Mouse (Mus musculus) limb, embryonic 11.5 days (tissue): ENCODE results near the gene Slc7a14. TPM values are rescaled to one million over a fixed set of nuclear protein-coding genes. Genes with fewer than 3 reads are reported as not detected.

Experiments used
- ATAC-seq: fragments of 200-750 bp; cut with Nextera tagmentation; 2 replicates; pipeline ENCODE4 v1.8.0; 2017; ENCODE audit warnings: low read depth; ENCODE audit not compliant: insufficient number of reproducible peaks, low FRiP score, low TSS enrichment
- DNase-seq: peaks from one replicate; pipeline ENCODE4 v3.0.0-alpha.2; 2015; ENCODE audit warnings: low spot score
- H3K27ac ChIP-seq: fragments of 300-500 bp; sonication (generic); replicated peaks from 2 replicates; pipeline ENCODE4 v1.5.1; 2014; ENCODE audit warnings: low read depth, mild to moderate bottlenecking, low read length
- H3K27me3 ChIP-seq: fragments of 300-500 bp; sonication (generic); 2 replicates; pipeline ENCODE4 v1.6.1; 2014; ENCODE audit warnings: mild to moderate bottlenecking, low read length, mixed read lengths; ENCODE audit not compliant: control insufficient read depth, insufficient read depth
- H3K36me3 ChIP-seq: fragments of 300-500 bp; sonication (generic); 2 replicates; pipeline ENCODE4 v1.6.1; 2014; ENCODE audit warnings: mild to moderate bottlenecking, low read length, moderate library complexity, mixed read lengths; ENCODE audit not compliant: control insufficient read depth, insufficient read depth
- H3K4me1 ChIP-seq: fragments of 300-500 bp; sonication (generic); 2 replicates; pipeline ENCODE4 v1.6.1; 2014; ENCODE audit warnings: low read length, mixed read lengths; ENCODE audit not compliant: control insufficient read depth, insufficient read depth
- H3K4me2 ChIP-seq: fragments of 300-500 bp; sonication (generic); 2 replicates; pipeline ENCODE4 v1.6.1; 2014; ENCODE audit warnings: low read depth, mild to moderate bottlenecking, moderate library complexity; ENCODE audit not compliant: severe bottlenecking
- H3K4me3 ChIP-seq: fragments of 300-500 bp; sonication (generic); 2 replicates; pipeline ENCODE4 v1.5.1; 2014; ENCODE audit warnings: low read depth, low read length
- H3K9ac ChIP-seq: fragments of 300-500 bp; sonication (generic); 2 replicates; pipeline ENCODE4 v1.6.1; 2014; ENCODE audit warnings: mild to moderate bottlenecking, low read length
- H3K9me3 ChIP-seq: fragments of 300-500 bp; sonication (generic); 2 replicates; pipeline ENCODE4 v1.6.1; 2016; ENCODE audit warnings: low read length; ENCODE audit not compliant: control insufficient read depth
- WGBS: fragments of 180-500 bp; shearing (Covaris S2); extraction: QIAGEN DNeasy Blood & Tissue Kit; methylation state at CpG from one replicate; pipeline ENCODE4 v1.1.7; 2014; 5-methylcytosine and 5-hydroxymethylcytosine counted together
- polyA plus RNA-seq: library from polyadenylated mRNA; unstranded; fragments of >200 nt; fragmentation: Nextera tagmentation; extraction: Ambion mirVana; gene quantifications from 2 replicates; pipeline ENCODE4 v1.2.1, GENCODE M21; 2014

Slc7a14 gene
- polyA plus RNA-seq, 1 experiment from 2014 or later = 0.07 TPM

GRCm38 (mm10) chr3:31212205-31213038, 97.8 kb downstream of the Slc7a14 start:
- H3K9ac ChIP-seq = no peak overlapping the region
- 30% methylated on average over 9 of the region's 9 CpGs for WGBS
- no peaks in the 10 kb centered on the region for H3K9me3 ChIP-seq
- ATAC-seq (peak; percentile 93), DNase-seq (peak; percentile 79)
- no peaks in the 10 kb centered on the region for H3K36me3 ChIP-seq
- H3K4me3 ChIP-seq = no peak overlapping the region
- peaks cover 31% of the 10 kb centered on the region for H3K4me1 ChIP-seq
- 0 out of 2 replicates have a peak overlapping the region, but pooled peaks have one; percentile 12 for H3K4me2 ChIP-seq
- H3K27ac ChIP-seq = peak overlapping the region; percentile 92
- H3K27me3 ChIP-seq = no peaks in the 10 kb centered on the region

GRCm38 (mm10) chr3:31209001-31209400, 101.2 kb downstream of the Slc7a14 start:
- H3K9me3 ChIP-seq = no peaks in the 10 kb centered on the region
- ATAC-seq (no peak), DNase-seq (peak; percentile 63)
- H3K4me1 ChIP-seq = peaks cover 31% of the 10 kb centered on the region
- H3K4me2 ChIP-seq = no peak overlapping the region
- no peaks in the 10 kb centered on the region for H3K36me3 ChIP-seq
- H3K27ac ChIP-seq = peak overlapping the region; percentile 16; the same call in 1 of the 2 replicates
- no peaks in the 10 kb centered on the region for H3K27me3 ChIP-seq
- WGBS = 3% methylated on average over 19 of the region's 19 CpGs
- no peak overlapping the region for H3K4me3 ChIP-seq
- H3K9ac ChIP-seq = no peak overlapping the region; the same call in 1 of the 2 replicates

DNA sequence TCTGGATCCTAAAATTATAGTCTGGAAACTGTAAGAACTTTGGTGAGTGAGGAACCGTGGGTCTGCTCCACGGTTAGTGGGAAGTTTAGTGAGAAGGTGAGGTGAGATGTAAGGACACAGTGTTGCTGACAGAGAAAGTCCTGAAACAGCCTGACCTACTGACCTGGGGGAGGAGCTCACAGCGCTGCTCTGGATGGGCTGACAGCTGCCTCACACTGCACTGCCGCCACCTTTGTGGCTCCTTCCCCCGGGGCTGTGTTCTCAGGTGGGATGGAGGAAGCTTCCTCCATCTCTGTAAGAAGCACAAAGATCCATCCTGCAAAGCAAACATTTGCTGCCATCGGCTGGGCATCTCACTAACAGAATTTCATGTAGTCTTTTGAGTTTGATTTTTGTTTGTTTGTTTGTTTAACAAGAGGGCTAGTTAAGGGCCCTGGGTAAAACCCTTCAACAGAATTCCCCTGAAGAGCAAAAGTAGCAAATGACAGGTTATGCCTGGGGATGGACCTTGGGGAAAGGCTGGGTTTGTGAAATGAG, 101.7 kb downstream of the Slc7a14 start:
- Histone ChIP-seq H3K27ac (peak overlapping the region; percentile 16; the same call in 1 of the 2 replicates), H3K4me1 (peaks cover 26% of the 10 kb centered on the region), H3K36me3 (no peaks in the 10 kb centered on the region), H3K4me3 (no peak overlapping the region), H3K4me2 (no peak overlapping the region), H3K9me3 (no peaks in the 10 kb centered on the region), H3K9ac (no peak overlapping the region; the same call in 1 of the 2 replicates), H3K27me3 (no peaks in the 10 kb centered on the region)
- DNase-seq = peak; percentile 54
- WGBS = 5% methylated on average over 6 of the region's 6 CpGs
- ATAC-seq = no peak

DNA sequence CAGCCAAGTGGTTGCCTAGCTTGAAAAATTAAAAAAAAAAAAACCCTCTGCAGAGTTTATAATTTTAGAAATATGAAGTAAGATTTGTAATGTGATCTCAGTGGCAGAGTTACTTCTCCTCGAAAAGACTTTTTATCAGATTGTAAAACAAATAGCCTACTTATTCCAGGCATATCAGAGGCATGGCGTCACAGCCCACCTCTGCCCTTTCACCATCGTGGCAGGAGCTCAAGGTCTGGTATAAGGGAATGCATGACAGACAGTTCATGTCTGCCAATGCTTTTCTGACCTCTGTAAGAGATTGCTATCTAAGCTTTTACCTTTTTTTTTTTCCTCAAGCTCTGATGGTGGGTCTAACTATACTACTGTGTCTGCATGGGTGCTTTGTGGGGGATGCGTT, 102.1 kb downstream of the Slc7a14 start:
- peaks cover 21% of the 10 kb centered on the region for H3K4me1 ChIP-seq
- WGBS = 33% methylated on average over 4 of the region's 4 CpGs

DNA sequence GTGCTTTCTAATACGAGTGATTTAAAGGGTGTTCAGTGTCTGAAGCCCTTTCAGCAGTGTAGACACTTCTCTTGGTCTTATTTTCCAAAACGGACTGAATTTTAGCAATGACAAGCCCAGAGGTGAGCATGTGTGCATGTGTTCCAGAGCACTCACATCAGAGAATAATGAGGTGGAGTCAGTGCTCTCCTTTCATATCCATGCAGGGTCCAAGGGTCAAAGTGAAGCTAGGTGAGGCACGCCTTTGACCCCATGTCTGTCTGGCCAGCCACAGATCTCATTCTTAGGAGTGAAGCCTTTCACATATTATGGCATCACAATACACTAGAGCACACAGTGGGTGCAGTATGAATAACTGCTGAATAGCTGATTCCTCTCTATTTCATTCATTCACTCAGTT, 105.0 kb downstream of the Slc7a14 start:
- no peaks in the 10 kb centered on the region for H3K27me3 ChIP-seq
- ATAC-seq = no peak
- 82% methylated on average over 3 of the region's 3 CpGs for WGBS
- no peak overlapping the region for H3K4me3 ChIP-seq
- H3K36me3 ChIP-seq = no peaks in the 10 kb centered on the region
- no peaks in the 10 kb centered on the region for H3K9me3 ChIP-seq
- DNase-seq = no peak
- no peak overlapping the region for H3K27ac ChIP-seq
- no peak overlapping the region for H3K4me2 ChIP-seq
- H3K4me1 ChIP-seq = peaks cover 19% of the 10 kb centered on the region
- H3K9ac ChIP-seq = no peak overlapping the region

More for the DNA sequence above, 102.1 kb downstream of the Slc7a14 start:
- no peak for DNase-seq
- no peak for ATAC-seq
- Histone ChIP-seq H3K4me2 (no peak overlapping the region), H3K4me3 (no peak overlapping the region), H3K9me3 (no peaks in the 10 kb centered on the region), H3K27me3 (no peaks in the 10 kb centered on the region), H3K27ac (no peak overlapping the region), H3K36me3 (no peaks in the 10 kb centered on the region), H3K9ac (no peak overlapping the region)

- Histone ChIP-seq H3K4me1 (peaks cover 11% of the 10 kb centered on the region), H3K4me3 (no peak overlapping the region), H3K27me3 (no peaks in the 10 kb centered on the region), H3K27ac (no peak overlapping the region), H3K9me3 (no peaks in the 10 kb centered on the region), H3K4me2 (no peak overlapping the region), H3K9ac (no peak overlapping the region), H3K36me3 (no peaks in the 10 kb centered on the region)
- DNase-seq = no peak
- ATAC-seq = no peak
- 86% methylated on average over 11 of the region's 11 CpGs for WGBS
Observed at GRCm38 (mm10) chr3:31203947-31204346, 106.2 kb downstream of the Slc7a14 start.

DNA sequence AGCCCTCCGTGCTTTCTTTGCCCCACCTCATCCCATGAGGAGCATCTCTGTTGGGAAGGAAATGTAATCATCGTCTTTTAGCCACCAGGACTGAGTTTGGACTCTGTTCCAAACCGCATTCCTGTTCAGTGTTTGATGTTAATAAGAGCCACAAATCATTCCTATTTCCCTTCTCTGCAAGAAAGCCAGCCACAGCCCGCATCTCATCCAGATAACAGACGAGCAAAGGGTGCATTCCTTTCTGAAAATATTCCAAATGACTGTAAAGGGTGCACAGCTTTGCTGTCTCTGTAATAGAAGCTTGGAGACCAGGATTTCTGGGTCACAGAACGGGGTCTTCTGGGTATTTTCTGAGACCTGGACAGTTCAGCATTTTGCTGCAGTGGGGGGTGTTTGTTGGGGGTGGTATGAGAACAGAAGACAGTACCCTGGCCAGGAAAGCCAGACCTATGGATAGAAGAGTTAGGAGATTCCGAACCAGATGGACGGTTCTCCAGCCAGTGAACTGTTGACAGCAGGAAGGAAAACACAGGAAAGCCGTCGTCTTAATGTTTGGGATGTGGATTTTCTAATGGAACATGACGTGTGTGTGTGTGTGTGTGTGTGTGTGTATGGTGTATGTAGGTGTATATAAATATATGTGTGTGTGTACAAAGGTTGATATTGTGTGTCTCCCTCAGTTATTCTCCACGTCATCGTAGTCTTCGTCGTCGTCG, 110.9 kb downstream of the Slc7a14 start:
- 75% methylated on average over 17 of the region's 17 CpGs for WGBS
- no peak overlapping the region for H3K27ac ChIP-seq
- H3K36me3 ChIP-seq = no peaks in the 10 kb centered on the region
- no peak overlapping the region for H3K4me2 ChIP-seq
- H3K9ac ChIP-seq = no peak overlapping the region
- H3K9me3 ChIP-seq = no peaks in the 10 kb centered on the region
- no peaks in the 10 kb centered on the region for H3K27me3 ChIP-seq
- DNase-seq (no peak), ATAC-seq (no peak)
- no peak overlapping the region for H3K4me3 ChIP-seq
- H3K4me1 ChIP-seq = no peaks in the 10 kb centered on the region; the same call in 1 of the 2 replicates

- Histone ChIP-seq H3K36me3 (no peaks in the 10 kb centered on the region), H3K4me1 (peaks cover 3% of the 10 kb centered on the region; the same call in 1 of the 2 replicates), H3K27ac (no peak overlapping the region), H3K4me3 (no peak overlapping the region), H3K9me3 (no peaks in the 10 kb centered on the region), H3K4me2 (peak overlapping the region; percentile 11; the same call in 1 of the 2 replicates), H3K9ac (no peak overlapping the region), H3K27me3 (no peaks in the 10 kb centered on the region)
- WGBS = 13% methylated on average over 10 of the region's 10 CpGs
- DNase-seq = peak; percentile 44
- ATAC-seq = no peak
Observed at GRCm38 (mm10) chr3:31191402-31191801, 118.8 kb downstream of the Slc7a14 start.
